In genomic region chr15:95797144-95797983, GRCm38 (mm10) we compare ENCODE assay signal across 1 mouse cellular context.
A peak's percentile ranks its signal among the peaks of the same experiment; 100 is the strongest.
TF ChIP-seq lines count a peak whose summit lies in the region.

No protein-coding gene starts in this region.

TF ChIP-seq in CH12.LX, 34 proteins besides CTCF, POLR2A, EP300 and RAD21 (continued from another document):
- TF ChIP-seq MAFK (IDR thresholded peaks at IDR 0.05; ENCODE audit: insufficient replicate concordance, low read length) (0 out of 2 replicates have a peak, but pooled peaks have one; percentile 14), USF1 (IDR thresholded peaks at IDR 0.05; ENCODE audit: low read depth, low read length) (no peak), GABPA (IDR thresholded peaks at IDR 0.05; ENCODE audit: insufficient replicate concordance, low read depth, low read length) (no peak), IRF4 (IDR thresholded peaks at IDR 0.05; ENCODE audit: low read depth, low read length) (peak; percentile 61; the same call in 1 of the 2 replicates), ZMIZ1 (IDR thresholded peaks at IDR 0.05; ENCODE audit: low read depth, low read length) (no peak), POLR2AphosphoS2 (IDR thresholded peaks at IDR 0.05; ENCODE audit: low read depth, low read length) (no peak), NRF1 (IDR thresholded peaks at IDR 0.05; ENCODE audit: low read depth, low read length) (no peak; the same call in 1 of the 2 replicates), SIN3A (IDR thresholded peaks at IDR 0.05; ENCODE audit: low read length) (peak; percentile 73; the same call in 1 of the 2 replicates), ZKSCAN1 (IDR thresholded peaks at IDR 0.05; ENCODE audit: borderline replicate concordance, low read depth, low read length) (no peak), CHD1 (IDR thresholded peaks at IDR 0.05; ENCODE audit: low read depth, low read length) (no peak), MYC (IDR thresholded peaks at IDR 0.05; ENCODE audit: low read depth, low read length) (0 out of 2 replicates have a peak, but pooled peaks have one; percentile 32), NELFE (IDR thresholded peaks at IDR 0.05; ENCODE audit: low read depth, low read length) (no peak), KAT2A (IDR thresholded peaks at IDR 0.05; ENCODE audit: insufficient replicate concordance, low read length) (0 out of 2 replicates have a peak, but pooled peaks have one; percentile 22), MXI1 (IDR thresholded peaks at IDR 0.05; ENCODE audit: low read depth, low read length) (peak; percentile 72), MAX (IDR thresholded peaks at IDR 0.05; ENCODE audit: low read length) (no peak), JUND (conservative IDR thresholded peaks at IDR 0.05; ENCODE audit: low read depth, low read length) (no peak; the same call in 1 of the 2 replicates), ZC3H11A (IDR thresholded peaks at IDR 0.05; ENCODE audit: low read depth, low read length) (no peak), E2F4 (IDR thresholded peaks at IDR 0.05; ENCODE audit: insufficient replicate concordance, low read depth, low read length) (no peak), SMC3 (IDR thresholded peaks at IDR 0.05; ENCODE audit: low read depth, low read length) (peak; percentile 37), MEF2A (IDR thresholded peaks at IDR 0.05; ENCODE audit: borderline replicate concordance, low read depth, low read length) (peak; percentile 60), MAZ (IDR thresholded peaks at IDR 0.05; ENCODE audit: low read depth, low read length) (peak; percentile 92), TCF12 (IDR thresholded peaks at IDR 0.05; ENCODE audit: low read depth, low read length) (peak; percentile 65), CHD2 (IDR thresholded peaks at IDR 0.05; ENCODE audit: low read length) (peak; percentile 16; the same call in 1 of the 2 replicates), ETS1 (conservative IDR thresholded peaks at IDR 0.05; ENCODE audit: low read depth, low read length) (no peak; the same call in none of the 2 replicates), USF2 (conservative IDR thresholded peaks at IDR 0.05; ENCODE audit: low read depth, low read length) (no peak)
